In genomic region chr16:28345323-28345722, GRCm38 (mm10) we compare ENCODE assay signal across 14 mouse cellular contexts.
DNase-seq lines count a peak whose midpoint lies in the region; ATAC-seq and TF ChIP-seq lines count a peak whose summit lies in the region.
"Had no signal": no experiment of that assay in that cellular context is flagged by ENCODE, and none has a peak within 500 bp of the region (broad histone marks: within the 10 kb centered on the region; RNA-seq: fewer than 3 reads in every experiment).

No protein-coding gene starts in this region.

- H3K27me3 ChIP-seq in kidney, postnatal 0 days (ENCODE audit: insufficient read depth, low read length): no peaks in the 10 kb centered on the region
- H3K27me3 ChIP-seq: liver, embryonic 13.5 days; megakaryocyte, embryonic 14.5 days had no signal

- peak; percentile 24 to 29 for DNase-seq in cerebellum, postnatal 10 days
- no peak for DNase-seq in cerebellum, adult 11-12 months
- DNase-seq in kidney, postnatal 0 days (ENCODE audit: low spot score): peak; percentile 42
- DNase-seq in kidney, postnatal 36 days: no peak
- DNase-seq in brain, adult 2 months (ENCODE audit: low read depth, low spot score): peak; percentile 80
- DNase-seq in layer of hippocampus, adult 9-11 months: peak; percentile 42
- DNase-seq in spleen, postnatal 14 days (ENCODE audit: low spot score in 2 of 2): no peak
- no peak for DNase-seq in adrenal gland, postnatal 25 days
- DNase-seq: adrenal gland, adult 8-10 months; cerebellum, postnatal 36 days; heart, postnatal 10 days; liver, embryonic 13.5 days had no signal

- no peak for TF ChIP-seq CTCF in kidney, postnatal 0 days (IDR thresholded peaks at IDR 0.05; ENCODE audit: low read depth)

- no peaks in the 10 kb centered on the region for H3K36me3 ChIP-seq in kidney, postnatal 0 days (ENCODE audit: insufficient read depth, low read length)
- H3K36me3 ChIP-seq: liver, embryonic 13.5 days had no signal

- H3K4me3 ChIP-seq in kidney, postnatal 0 days (replicated peaks; ENCODE audit: low read depth, low read length): no peak overlapping the region
- H3K4me3 ChIP-seq: liver, embryonic 13.5 days; megakaryocyte, embryonic 14.5 days had no signal

- no peaks in the 10 kb centered on the region for H3K4me1 ChIP-seq in kidney, postnatal 0 days (replicated peaks; ENCODE audit: insufficient read depth, low read length)
- H3K4me1 ChIP-seq: liver, embryonic 13.5 days; megakaryocyte, embryonic 14.5 days had no signal

- no peak overlapping the region for H3K4me2 ChIP-seq in kidney, postnatal 0 days (ENCODE audit: low read length)
- H3K4me2 ChIP-seq: liver, embryonic 13.5 days had no signal

- WGBS in kidney, postnatal 0 days: 25% methylated on average over 6 of the region's 6 CpGs

- no peaks in the 10 kb centered on the region for H3K9me3 ChIP-seq in kidney, postnatal 0 days (replicated peaks; ENCODE audit: low read length)
- H3K9me3 ChIP-seq: liver, embryonic 13.5 days; megakaryocyte, embryonic 14.5 days had no signal

- H3K9ac ChIP-seq in kidney, postnatal 0 days (ENCODE audit: low read depth, low read length): no peak overlapping the region
- H3K9ac ChIP-seq: liver, embryonic 13.5 days had no signal

- no peak overlapping the region for H3K27ac ChIP-seq in kidney, postnatal 0 days
- H3K27ac ChIP-seq: liver, embryonic 13.5 days; stomach, postnatal 0 days had no signal

- no peak for ATAC-seq in kidney, postnatal 0 days (replicated peaks; ENCODE audit: low FRiP score, low read depth)

Comparison
In these comparisons a context has a peak if more than half of its experiments do, and no peak if none do; other contexts are left out.
1. DNase-seq: peak in cerebellum, postnatal 10 days (2 of 2), kidney, postnatal 0 days (single experiment), brain, adult 2 months (single experiment) and layer of hippocampus, adult 9-11 months (single experiment); none in cerebellum, adult 11-12 months (single experiment), kidney, postnatal 36 days (0 of 2), spleen, postnatal 14 days (0 of 2) and adrenal gland, postnatal 25 days (single experiment).